Mouse (Mus musculus): Measurements from ENCODE around the gene Chka. TPM values are rescaled to one million over a fixed set of nuclear protein-coding genes. Genes with fewer than 3 reads are reported as not detected.

Chka gene
- total and polyA plus RNA-seq, 3 experiments, result 7.6 to 13.0 (median 10.1) TPM

DNA sequence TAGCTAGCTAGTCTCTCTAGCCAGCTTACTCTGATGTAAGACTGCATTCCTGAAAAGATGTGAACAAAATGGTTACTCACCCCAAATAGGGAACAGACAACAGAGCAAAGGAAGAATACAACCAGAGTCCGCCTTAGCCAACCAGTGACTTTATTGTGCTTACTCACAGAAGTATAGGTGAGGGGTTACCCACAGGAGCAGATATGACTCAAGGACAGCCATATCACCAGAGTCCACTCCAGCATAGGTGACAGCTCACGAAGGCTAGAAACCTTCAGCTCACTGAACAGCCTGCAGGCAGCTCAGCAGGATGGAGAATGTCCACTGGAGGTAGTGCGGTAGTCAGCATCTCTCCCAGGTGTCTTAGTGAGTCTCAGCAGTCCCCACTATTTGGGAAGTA, 21.7 kb upstream of the Chka start:
- dilution Hi-C loops (cut with MboI; ENCODE audit: extremely low pct_ligation_motif_present, extremely low pct_unique_long_range_greater_than_20kb, low sequenced_read_pairs), result no loop called here
- no peaks in the 10 kb centered on the region for H3K9me3 ChIP-seq (replicated peaks; ENCODE audit: low read length)
- no peak for TF ChIP-seq NELFE (IDR thresholded peaks at IDR 0.05; ENCODE audit: low read depth, low read length)

GRCm38 (mm10) chr19:3831716-3832115, 19.9 kb upstream of the Chka start:
- Histone ChIP-seq H3K4me2 (ENCODE audit: insufficient read depth, low read depth, poor library complexity, severe bottlenecking) (no peak overlapping the region), H3K27me3 (replicated peaks) (no peaks in the 10 kb centered on the region), H3K27ac (ENCODE audit: insufficient read depth, low read depth) (no peak overlapping the region), H3K9ac (ENCODE audit: insufficient read depth, low read depth) (no peak overlapping the region), H3K79me2 (replicated peaks; ENCODE audit: control insufficient read depth, extremely low read depth, insufficient read depth, poor library complexity, severe bottlenecking) (no peaks in the 10 kb centered on the region), H3K4me1 (ENCODE audit: control insufficient read depth in 1 of 2, insufficient read depth in 2 of 2) (peaks cover 2 to 8% of the 10 kb centered on the region in 2 experiments; a peak in 2 of 4 replicates), H3K36me3 (replicated peaks in 1 of 2; ENCODE audit: control insufficient read depth in 1 of 2, insufficient read depth in 1 of 2, low read length in 1 of 2) (no peaks in the 10 kb centered on the region), H3K9me3 (replicated peaks; ENCODE audit: low read length) (no peaks in the 10 kb centered on the region), H3K4me3 (replicated peaks in 1 of 3; ENCODE audit: low read depth in 2 of 3, low read length in 2 of 3, poor library complexity in 1 of 3) (no peak overlapping the region)
- in situ Hi-C loops (cut with MboI; ENCODE audit: low pct_ligation_motif_present, low pct_unique_long_range_greater_than_20kb, low sequenced_read_pairs) (no loop called here), dilution Hi-C loops (cut with MboI; ENCODE audit: extremely low pct_ligation_motif_present, extremely low pct_unique_long_range_greater_than_20kb, low sequenced_read_pairs) (no loop called here)
- TF ChIP-seq SMC3 (IDR thresholded peaks at IDR 0.05; ENCODE audit: low read depth, low read length) (no peak), BHLHE40 (IDR thresholded peaks at IDR 0.05; ENCODE audit: low read depth, low read length) (no peak), RAD21 (IDR thresholded peaks at IDR 0.05; ENCODE audit: low read depth, low read length) (no peak), MAFK (IDR thresholded peaks at IDR 0.05; ENCODE audit: insufficient replicate concordance, low read length) (no peak), JUN (IDR thresholded peaks at IDR 0.05; ENCODE audit: insufficient read depth, low read depth, low read length) (no peak), ETS1 (conservative IDR thresholded peaks at IDR 0.05; ENCODE audit: low read depth, low read length) (no peak), CHD2 (IDR thresholded peaks at IDR 0.05; ENCODE audit: low read length) (no peak), ZMIZ1 (IDR thresholded peaks at IDR 0.05; ENCODE audit: low read depth, low read length) (no peak), ZNF384 (IDR thresholded peaks at IDR 0.05; ENCODE audit: low read depth, low read length) (no peak), ELF1 (IDR thresholded peaks at IDR 0.05; ENCODE audit: low read depth, low read length) (no peak), USF2 (conservative IDR thresholded peaks at IDR 0.05; ENCODE audit: low read depth, low read length) (no peak), KAT2A (IDR thresholded peaks at IDR 0.05; ENCODE audit: insufficient replicate concordance, low read length) (no peak), CTCF (conservative IDR thresholded peaks at IDR 0.05 in 1 of 2, IDR thresholded peaks at IDR 0.05 in 1 of 2; ENCODE audit: low read depth in 2 of 2, low read length in 2 of 2) (no peak), NELFE (IDR thresholded peaks at IDR 0.05; ENCODE audit: low read depth, low read length) (no peak), ZKSCAN1 (IDR thresholded peaks at IDR 0.05; ENCODE audit: borderline replicate concordance, low read depth, low read length) (no peak), MXI1 (IDR thresholded peaks at IDR 0.05; ENCODE audit: low read depth, low read length) (no peak), USF1 (IDR thresholded peaks at IDR 0.05; ENCODE audit: low read depth, low read length) (no peak)
- DNase-seq (ENCODE audit: extremely low read depth), result no peak

More for the DNA sequence above, 21.7 kb upstream of the Chka start:
- Histone ChIP-seq H3K4me2 (ENCODE audit: insufficient read depth, low read depth, poor library complexity, severe bottlenecking) (no peak overlapping the region), H3K9ac (ENCODE audit: insufficient read depth, low read depth) (no peak overlapping the region), H3K4me3 (replicated peaks in 1 of 3; ENCODE audit: low read depth in 2 of 3, low read length in 2 of 3, poor library complexity in 1 of 3) (no peak overlapping the region), H3K36me3 (replicated peaks in 1 of 2; ENCODE audit: control insufficient read depth in 1 of 2, insufficient read depth in 1 of 2, low read length in 1 of 2) (no peaks in the 10 kb centered on the region), H3K27ac (ENCODE audit: insufficient read depth, low read depth) (no peak overlapping the region), H3K27me3 (replicated peaks) (no peaks in the 10 kb centered on the region), H3K79me2 (replicated peaks; ENCODE audit: control insufficient read depth, extremely low read depth, insufficient read depth, poor library complexity, severe bottlenecking) (no peaks in the 10 kb centered on the region), H3K4me1 (ENCODE audit: control insufficient read depth in 1 of 2, insufficient read depth in 2 of 2) (peaks cover 2 to 8% of the 10 kb centered on the region in 2 experiments; a peak in 2 of 4 replicates)
- DNase-seq (ENCODE audit: extremely low read depth), result no peak
- in situ Hi-C loops (cut with MboI; ENCODE audit: low pct_ligation_motif_present, low pct_unique_long_range_greater_than_20kb, low sequenced_read_pairs), result no loop called here
